Mouse (Mus musculus) hindbrain, postnatal 0 days (tissue): ENCODE measurements around the gene Myzap. TPM values are rescaled to one million over a fixed set of nuclear protein-coding genes. Genes with fewer than 3 reads are reported as not detected.

Source experiments
- ATAC-seq: fragments of 200-750 bp; cut with Nextera tagmentation; 2 replicates; pipeline ENCODE4 v1.8.0; 2017; ENCODE audit warnings: mild to moderate bottlenecking, moderate TSS enrichment, moderate library complexity
- DNase-seq: peaks from one replicate; pipeline ENCODE4 v3.0.0-alpha.2; 2015; ENCODE audit warnings: low spot score
- H3K27ac ChIP-seq: fragments of 300-500 bp; sonication (generic); 2 replicates; pipeline ENCODE4 v1.5.1; 2014; ENCODE audit warnings: mild to moderate bottlenecking
- H3K27me3 ChIP-seq: fragments of 300-500 bp; sonication (generic); 2 replicates; pipeline ENCODE4 v1.6.1; 2014; ENCODE audit warnings: low read length, mixed read lengths; ENCODE audit not compliant: insufficient read depth
- H3K36me3 ChIP-seq: fragments of 300-500 bp; sonication (generic); 2 replicates; pipeline ENCODE4 v1.6.1; 2014; ENCODE audit warnings: low read length, mixed read lengths; ENCODE audit not compliant: insufficient read depth
- H3K4me1 ChIP-seq: fragments of 300-500 bp; sonication (generic); 2 replicates; pipeline ENCODE4 v1.6.1; 2014; ENCODE audit warnings: antibody characterized with exemption, low read length, mixed read lengths; ENCODE audit not compliant: insufficient read depth
- H3K4me2 ChIP-seq: fragments of 300-500 bp; sonication (generic); 2 replicates; pipeline ENCODE4 v1.6.1; 2014; ENCODE audit warnings: low read depth, mild to moderate bottlenecking, low read length, moderate library complexity, mixed read lengths
- H3K4me3 ChIP-seq: fragments of 300-500 bp; sonication (generic); 2 replicates; pipeline ENCODE4 v1.5.1; 2014; ENCODE audit warnings: low read length
- H3K9ac ChIP-seq: fragments of 300-500 bp; sonication (generic); replicated peaks from 2 replicates; pipeline ENCODE4 v1.6.1; 2014; ENCODE audit warnings: mild to moderate bottlenecking, low read length, moderate library complexity, mixed read lengths
- H3K9me3 ChIP-seq: fragments of 300-500 bp; sonication (generic); 2 replicates; pipeline ENCODE4 v1.6.1; 2016; ENCODE audit warnings: low read length, mixed read lengths
- CTCF ChIP-seq: IDR thresholded peaks from 2 replicates; pipeline ENCODE4 v1.5.1; 2016; ENCODE audit warnings: antibody characterized with exemption, control low read depth, low read depth
- WGBS: fragments of 180-500 bp; shearing (Covaris S2); extraction: QIAGEN DNeasy Blood & Tissue Kit; methylation state at CpG from one replicate; pipeline ENCODE4 v1.1.7; 2014; 5-methylcytosine and 5-hydroxymethylcytosine counted together
- polyA plus RNA-seq: library from polyadenylated mRNA; unstranded; fragments of >200 nt; fragmentation: Nextera tagmentation; extraction: Ambion mirVana; gene quantifications from 2 replicates; pipeline ENCODE4 v1.2.1, GENCODE M21; 2015
- total RNA-seq: library from RNA; depleted of rRNA; stranded (reverse); fragments of >200 nt; gene quantifications from 2 replicates; pipeline ENCODE4 v1.2.3, GENCODE M21; 2014

Gene Myzap
- total and polyA plus RNA-seq, 2 experiments from 2014 or later, result 1.3 to 1.9 TPM

DNA sequence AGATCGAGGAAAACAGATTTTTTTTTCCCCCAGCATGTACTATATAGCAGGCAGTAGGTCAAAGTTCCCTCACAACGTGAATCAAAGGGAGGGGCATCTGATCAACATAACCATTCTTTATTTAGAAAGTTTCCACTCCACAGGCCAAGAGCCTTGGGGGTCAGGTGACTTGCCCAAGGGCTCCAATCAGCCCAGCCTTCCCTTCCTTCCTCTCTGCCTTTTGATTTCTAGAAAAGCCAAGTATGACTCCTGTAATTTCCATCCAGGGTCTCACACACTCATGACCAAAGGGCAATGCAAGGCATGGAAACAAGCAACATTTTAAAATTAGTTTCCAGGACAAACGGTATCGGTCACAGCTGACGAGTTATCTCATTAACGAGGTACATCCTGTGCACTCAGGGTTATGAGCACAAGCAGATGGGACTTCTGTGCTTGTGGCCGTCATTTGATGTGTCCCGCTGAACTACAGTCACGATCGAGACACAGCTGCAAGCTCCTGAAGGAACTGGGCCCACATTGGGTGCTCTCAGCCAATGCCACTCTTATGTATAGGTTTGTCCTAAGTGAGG, 44.4 kb downstream of the Myzap start:
- no peak overlapping the region for H3K4me2 ChIP-seq
- H3K4me1 ChIP-seq, result 0 out of 2 replicates have a peak, but pooled peaks cover 3% of the 10 kb centered on the region
- ATAC-seq (no peak), DNase-seq (no peak)
- TF ChIP-seq CTCF, result no peak
- WGBS, result 72% methylated on average over 10 of the region's 10 CpGs
- H3K9ac ChIP-seq, result no peak overlapping the region
- no peaks in the 10 kb centered on the region for H3K9me3 ChIP-seq
- no peak overlapping the region for H3K4me3 ChIP-seq
- no peaks in the 10 kb centered on the region for H3K27me3 ChIP-seq
- H3K27ac ChIP-seq, result no peak overlapping the region
- no peaks in the 10 kb centered on the region for H3K36me3 ChIP-seq

DNA sequence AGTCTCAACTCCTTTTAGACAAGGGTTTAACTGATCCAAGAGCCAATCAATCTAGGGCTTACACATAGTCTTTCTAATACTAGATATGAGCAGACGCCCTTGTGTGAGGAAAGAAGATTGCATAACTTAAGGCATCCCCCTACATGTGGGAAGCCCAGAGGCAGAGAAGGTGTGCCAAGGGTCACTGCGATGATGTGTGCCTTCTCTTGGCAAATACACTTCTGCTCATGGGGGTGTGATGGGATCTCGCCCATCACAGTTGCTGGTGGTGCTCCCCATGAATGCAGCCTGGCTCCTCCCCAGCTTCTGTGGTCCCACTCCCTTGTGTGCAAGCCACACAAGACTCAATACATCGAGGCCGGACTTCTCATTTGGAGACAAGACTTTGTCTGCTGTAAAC, 47.3 kb downstream of the Myzap start:
- Histone ChIP-seq H3K27ac (no peak overlapping the region), H3K27me3 (no peaks in the 10 kb centered on the region), H3K9ac (no peak overlapping the region), H3K4me3 (no peak overlapping the region), H3K4me1 (0 out of 2 replicates have a peak, but pooled peaks cover 3% of the 10 kb centered on the region), H3K4me2 (no peak overlapping the region), H3K9me3 (no peaks in the 10 kb centered on the region), H3K36me3 (no peaks in the 10 kb centered on the region)
- WGBS, result 82% methylated on average over 5 of the region's 5 CpGs
- no peak for TF ChIP-seq CTCF
- ATAC-seq (no peak), DNase-seq (no peak)

DNA sequence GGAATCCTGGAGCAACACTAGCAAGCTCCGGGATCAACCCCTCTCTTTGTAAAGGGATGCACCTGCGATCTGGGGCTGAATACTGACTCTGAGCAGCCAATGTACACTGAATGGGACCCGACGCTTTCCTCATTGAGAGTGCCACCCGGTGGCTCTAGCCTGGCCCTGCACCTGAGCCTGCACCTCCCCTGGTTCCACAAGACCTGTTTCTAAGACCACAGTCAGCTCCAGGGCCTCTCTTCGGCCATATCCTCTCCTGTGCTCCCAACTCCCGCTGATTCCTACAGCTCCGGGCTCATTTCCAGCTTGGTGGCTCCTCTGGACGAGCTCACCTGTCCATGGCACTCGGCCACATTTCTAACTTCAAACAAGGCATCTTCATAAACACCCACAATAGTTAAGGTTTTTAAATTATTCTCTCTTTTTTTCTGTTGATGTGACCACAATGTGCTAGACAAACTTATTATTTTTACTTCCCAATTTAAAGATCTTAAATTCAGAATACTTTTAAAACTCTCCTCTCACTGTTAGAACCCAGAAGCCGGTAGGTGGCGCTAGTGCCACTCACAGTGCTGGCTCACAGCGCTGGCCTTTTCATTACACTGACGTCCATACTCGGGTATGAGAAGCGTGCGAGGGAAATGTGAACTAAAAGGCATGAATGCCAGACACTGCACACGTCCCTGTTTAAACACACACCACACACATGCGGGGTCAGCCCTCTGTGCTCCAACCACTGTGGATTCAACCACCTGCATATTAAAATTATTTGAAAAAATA, 48.5 kb downstream of the Myzap start:
- peak; percentile 85 for TF ChIP-seq CTCF
- H3K4me1 ChIP-seq, result 0 out of 2 replicates have a peak, but pooled peaks cover 3% of the 10 kb centered on the region
- H3K9ac ChIP-seq, result no peak overlapping the region
- DNase-seq (peak; percentile 94), ATAC-seq (peak; percentile 85)
- H3K36me3 ChIP-seq, result no peaks in the 10 kb centered on the region
- 18% methylated on average over 19 of the region's 19 CpGs for WGBS
- H3K4me2 ChIP-seq, result no peak overlapping the region
- H3K27ac ChIP-seq, result no peak overlapping the region
- no peaks in the 10 kb centered on the region for H3K27me3 ChIP-seq
- H3K9me3 ChIP-seq, result no peaks in the 10 kb centered on the region
- H3K4me3 ChIP-seq, result no peak overlapping the region

DNA sequence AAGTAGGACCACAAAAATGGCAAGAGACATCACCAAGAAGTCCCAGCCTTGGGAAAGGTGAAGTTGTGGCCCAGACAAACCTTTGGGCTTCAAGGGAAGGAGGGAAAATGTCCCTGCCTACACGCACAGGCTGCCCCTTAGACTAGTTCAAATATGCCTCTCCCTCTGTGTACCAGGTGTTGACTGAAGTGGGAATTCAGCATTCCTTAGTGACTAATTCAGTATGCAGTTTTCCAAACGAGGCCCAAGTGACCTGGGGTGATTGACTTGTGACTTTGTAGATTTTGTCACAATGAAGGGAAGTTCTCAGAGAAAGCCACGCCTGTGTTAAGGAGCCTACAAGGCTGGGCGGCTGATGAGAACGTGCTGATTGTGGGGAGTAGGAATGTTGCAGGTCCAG, 49.9 kb downstream of the Myzap start:
- no peak for TF ChIP-seq CTCF
- WGBS, result 71% methylated on average over 5 of the region's 5 CpGs
- no peak overlapping the region for H3K4me2 ChIP-seq
- no peaks in the 10 kb centered on the region for H3K9me3 ChIP-seq
- H3K4me3 ChIP-seq, result no peak overlapping the region
- DNase-seq, result no peak
- 0 out of 2 replicates have a peak, but pooled peaks cover 3% of the 10 kb centered on the region for H3K4me1 ChIP-seq
- ATAC-seq, result no peak
- H3K27me3 ChIP-seq, result no peaks in the 10 kb centered on the region
- no peak overlapping the region for H3K27ac ChIP-seq
- no peak overlapping the region for H3K9ac ChIP-seq
- no peaks in the 10 kb centered on the region for H3K36me3 ChIP-seq

DNA sequence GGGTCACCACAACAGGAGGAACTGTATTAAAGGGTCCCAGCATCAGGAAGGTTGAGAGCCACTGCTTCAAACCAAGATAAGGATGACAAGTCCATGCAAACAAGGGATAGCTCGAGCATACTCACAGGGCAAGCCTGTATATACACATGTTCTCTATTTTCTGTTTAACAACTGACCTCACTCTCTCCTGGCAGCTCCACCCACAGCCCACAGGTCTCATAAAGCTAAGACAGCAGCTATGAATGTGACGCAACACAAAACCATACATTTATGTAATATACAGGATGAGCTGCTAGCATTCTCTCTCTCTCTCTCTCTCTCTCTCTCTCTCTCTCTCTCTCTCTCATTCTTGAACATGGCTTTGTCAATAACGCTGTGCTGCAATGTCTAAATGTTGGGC, 51.4 kb downstream of the Myzap start:
- DNase-seq, result no peak
- no peak overlapping the region for H3K4me3 ChIP-seq
- ATAC-seq, result no peak
- 89% methylated on average over 3 of the region's 3 CpGs for WGBS
- H3K4me1 ChIP-seq, result no peaks in the 10 kb centered on the region
- no peak overlapping the region for H3K27ac ChIP-seq
- TF ChIP-seq CTCF, result no peak
- H3K9ac ChIP-seq, result no peak overlapping the region
- H3K4me2 ChIP-seq, result no peak overlapping the region
- H3K27me3 ChIP-seq, result no peaks in the 10 kb centered on the region
- no peaks in the 10 kb centered on the region for H3K36me3 ChIP-seq
- H3K9me3 ChIP-seq, result no peaks in the 10 kb centered on the region

DNA sequence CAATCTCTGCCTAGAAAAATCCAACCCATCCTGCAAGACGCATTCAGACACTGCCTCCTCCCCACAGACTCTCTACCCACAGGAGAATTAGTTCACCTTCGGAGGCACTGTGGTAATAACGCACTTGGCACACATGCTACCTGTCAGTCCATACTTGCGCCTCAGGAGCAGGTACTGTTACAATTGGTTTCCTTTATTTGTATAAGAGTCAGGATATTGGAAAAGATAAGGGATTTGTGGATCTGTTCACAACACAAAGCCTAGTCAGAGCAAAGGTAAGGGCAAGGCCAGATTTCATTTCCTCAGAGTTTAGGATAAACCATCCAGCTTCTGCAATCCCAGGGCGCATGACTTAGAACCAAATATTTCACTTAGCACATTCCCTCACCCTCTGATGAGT, 56.4 kb downstream of the Myzap start:
- TF ChIP-seq CTCF, result no peak
- ATAC-seq (no peak), DNase-seq (no peak)
- Histone ChIP-seq H3K27ac (no peak overlapping the region), H3K36me3 (no peaks in the 10 kb centered on the region), H3K9ac (no peak overlapping the region), H3K27me3 (no peaks in the 10 kb centered on the region), H3K9me3 (no peaks in the 10 kb centered on the region), H3K4me2 (no peak overlapping the region), H3K4me1 (no peaks in the 10 kb centered on the region), H3K4me3 (no peak overlapping the region)
- 87% methylated on average over 5 of the region's 5 CpGs for WGBS

DNA sequence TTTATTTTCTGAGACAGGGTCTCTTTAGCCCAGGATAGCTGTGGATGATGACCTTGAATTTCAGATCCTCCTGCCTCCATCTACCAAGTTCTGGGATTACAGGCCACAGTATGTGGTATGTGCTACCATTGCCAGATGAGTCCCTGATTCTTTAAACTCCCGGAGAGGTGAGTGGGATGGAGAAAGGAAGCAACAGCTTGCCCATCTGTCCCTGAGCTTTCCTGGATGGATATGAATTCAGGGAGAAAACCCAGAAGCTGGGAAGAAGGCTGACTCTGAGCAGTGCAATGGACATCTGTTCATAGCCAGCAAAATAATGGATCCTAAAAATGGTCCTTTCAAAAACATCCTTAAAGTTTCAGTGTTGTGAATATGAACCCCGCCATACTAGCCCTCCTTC, 57.1 kb downstream of the Myzap start:
- H3K27me3 ChIP-seq, result no peaks in the 10 kb centered on the region
- TF ChIP-seq CTCF, result no peak
- H3K4me2 ChIP-seq, result no peak overlapping the region
- 79% methylated on average over 2 of the region's 2 CpGs for WGBS
- H3K4me1 ChIP-seq, result no peaks in the 10 kb centered on the region
- no peaks in the 10 kb centered on the region for H3K9me3 ChIP-seq
- no peak overlapping the region for H3K27ac ChIP-seq
- no peaks in the 10 kb centered on the region for H3K36me3 ChIP-seq
- no peak overlapping the region for H3K4me3 ChIP-seq
- DNase-seq (no peak), ATAC-seq (no peak)
- H3K9ac ChIP-seq, result no peak overlapping the region
